Mouse (Mus musculus) monocyte, adult 5-6 weeks (primary cell): ENCODE data around the gene Susd1. TPM values are rescaled to one million over a fixed set of nuclear protein-coding genes. Genes with fewer than 3 reads are reported as not detected.

Source experiments
- ATAC-seq: fragments of 153-309, 156-312 bp; replicated peaks from 2 replicates; pipeline ENCODE4 v1.8.0; 2017; ENCODE audit warnings: mild to moderate bottlenecking; ENCODE audit not compliant: low TSS enrichment, insufficient number of reproducible peaks, severe bottlenecking, poor library complexity, low FRiP score
- total RNA-seq: library from RNA; stranded (forward); fragments of 200-1000, 200-491, 200-594 nt; gene quantifications from 3 replicates; pipeline ENCODE4 v1.2.3, GENCODE M21; 2017

Susd1 gene
- total RNA-seq, 1 experiment from 2014 or later = 23.7 TPM

DNA sequence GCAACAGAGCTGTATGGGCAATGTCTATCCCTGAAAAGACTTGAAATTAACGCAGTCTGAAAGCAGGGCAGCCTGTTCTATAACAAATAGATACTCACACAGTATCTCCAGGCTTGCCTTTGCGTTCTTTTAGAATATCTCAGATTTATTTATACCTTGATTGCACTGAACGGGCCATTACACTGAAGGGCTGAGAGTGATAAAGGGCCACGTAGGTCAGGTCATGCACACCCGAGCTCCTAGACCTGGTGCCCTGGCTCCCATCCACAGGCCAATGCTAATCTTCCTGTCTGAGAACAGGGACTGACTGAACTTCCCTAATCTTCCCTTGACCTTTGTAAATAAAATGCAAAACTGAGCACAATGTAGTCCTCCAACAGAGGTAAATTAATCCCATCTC, 106.3 kb downstream of the Susd1 start:
- peak; percentile 10; the same call in 1 of the 2 replicates for ATAC-seq

DNA sequence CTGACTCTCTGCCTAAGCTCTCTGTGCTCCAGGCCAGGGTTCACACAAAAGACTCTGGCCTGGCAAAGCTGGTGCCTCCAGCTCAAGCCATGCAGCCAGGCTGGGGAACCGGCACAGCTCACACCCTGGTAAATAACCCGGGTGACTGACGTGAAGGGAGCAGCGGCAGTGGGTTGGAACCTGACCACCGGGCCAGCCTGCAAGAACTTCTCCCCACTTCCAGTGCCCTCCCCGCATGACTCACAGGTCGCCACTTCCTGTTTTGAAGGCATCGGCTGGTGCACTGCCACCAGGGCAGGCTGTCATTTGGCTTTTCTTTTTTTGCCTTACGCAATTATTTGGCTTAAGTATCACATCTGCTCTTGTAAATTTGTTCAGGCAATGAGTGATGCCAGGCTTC, 106.8 kb downstream of the Susd1 start:
- peak; percentile 94 for ATAC-seq

DNA sequence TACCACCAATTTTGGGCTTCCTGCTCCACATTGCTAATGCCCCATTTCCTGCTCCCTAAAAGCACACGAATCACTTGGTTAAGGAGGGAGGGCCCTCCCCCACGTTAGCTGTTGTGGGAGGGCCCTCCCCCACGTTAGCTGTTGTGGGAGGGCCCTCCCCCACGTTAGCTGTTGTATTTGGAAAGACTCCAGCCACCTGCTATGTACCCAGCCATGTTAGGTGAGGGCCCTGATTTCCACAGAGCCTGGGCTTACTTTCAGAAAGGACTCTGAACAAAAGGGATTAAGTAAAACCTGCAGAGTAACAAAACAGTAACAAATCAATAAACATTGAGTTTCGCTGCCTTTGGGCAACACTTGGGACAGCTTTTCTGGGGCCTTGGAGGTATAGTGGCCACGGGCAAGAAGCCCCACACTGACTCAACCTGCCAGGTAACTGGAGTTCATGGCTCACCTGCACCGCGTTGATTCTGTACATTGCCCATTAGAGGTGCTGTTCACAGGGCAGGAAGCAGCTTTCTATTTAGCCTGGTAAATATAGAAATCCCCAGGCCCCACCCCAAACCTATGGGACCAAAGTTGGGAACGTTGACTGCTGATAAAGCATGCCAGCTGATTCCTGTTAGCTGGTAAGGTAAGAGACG, 107.3 kb downstream of the Susd1 start:
- no peak for ATAC-seq

- no peak for ATAC-seq
Observed at GRCm38 (mm10) chr4:59329461-59330304, 108.8 kb downstream of the Susd1 start.

GRCm38 (mm10) chr4:59328821-59329220, 109.6 kb downstream of the Susd1 start:
- no peak for ATAC-seq

DNA sequence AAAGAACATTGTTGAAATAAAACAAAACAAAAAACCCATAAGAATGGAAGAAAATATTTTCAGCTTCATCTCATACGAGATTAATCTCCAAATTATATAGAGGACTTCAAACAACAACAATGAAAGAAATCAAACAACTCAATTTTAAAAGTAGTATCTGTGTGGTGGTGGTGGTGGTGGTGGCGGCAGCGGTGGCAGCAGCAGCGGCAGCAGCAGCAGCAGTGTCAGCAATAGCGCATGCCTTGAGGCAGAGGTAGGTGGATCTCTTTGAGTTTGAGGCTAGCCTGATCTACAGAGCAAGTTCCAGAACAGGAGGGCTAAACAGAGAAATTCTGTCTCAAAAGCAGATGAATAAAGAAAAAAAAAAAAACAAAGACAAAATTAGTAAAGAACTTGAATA, 110.4 kb downstream of the Susd1 start:
- ATAC-seq = no peak

GRCm38 (mm10) chr4:59326031-59326760, 112.2 kb downstream of the Susd1 start:
- no peak for ATAC-seq

DNA sequence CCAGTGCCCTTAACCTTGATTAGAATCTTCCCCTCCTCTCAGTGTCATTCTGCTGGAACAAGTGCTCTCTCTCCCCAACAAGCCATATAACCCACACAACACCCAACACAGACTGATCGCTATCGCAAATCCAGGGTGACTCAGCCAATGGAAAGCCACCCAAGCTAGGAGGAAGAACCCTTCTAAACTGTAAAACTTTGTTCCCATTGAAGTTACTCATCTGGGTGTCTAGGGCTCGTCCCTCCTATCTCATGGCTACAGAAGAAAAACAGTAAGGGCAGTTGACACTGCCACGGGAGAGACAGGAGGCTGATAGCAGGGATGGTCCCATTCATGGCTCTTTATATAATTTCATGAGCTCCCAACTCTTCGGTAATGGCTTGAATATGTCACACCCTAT, 114.1 kb downstream of the Susd1 start:
- ATAC-seq = no peak

GRCm38 (mm10) chr4:59323231-59323651, 115.2 kb downstream of the Susd1 start:
- ATAC-seq = no peak

GRCm38 (mm10) chr4:59322733-59323132, 115.7 kb downstream of the Susd1 start:
- no peak for ATAC-seq

DNA sequence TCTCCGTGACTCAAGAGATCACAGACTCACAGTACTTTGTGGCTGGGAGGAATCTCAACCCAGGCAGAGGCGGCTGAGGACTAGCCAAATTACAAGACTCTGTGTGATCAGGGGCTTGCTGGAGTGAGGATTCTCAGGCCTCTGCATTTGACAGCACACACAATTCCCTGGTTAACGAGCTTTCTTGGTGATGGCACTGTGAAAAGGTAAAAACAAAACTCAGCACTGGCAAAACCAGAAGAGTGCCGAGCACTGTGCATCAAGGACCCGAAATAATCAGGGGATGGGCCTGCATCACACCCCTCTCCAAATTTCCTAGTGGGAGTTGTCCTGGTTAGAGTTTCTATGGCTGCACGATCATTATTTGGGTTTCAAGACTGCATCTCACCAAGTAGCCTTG, 116.4 kb downstream of the Susd1 start:
- no peak for ATAC-seq

GRCm38 (mm10) chr4:59321181-59322008, 117.0 kb downstream of the Susd1 start:
- no peak for ATAC-seq

GRCm38 (mm10) chr4:59319136-59319941, 119.1 kb downstream of the Susd1 start:
- ATAC-seq = no peak

GRCm38 (mm10) chr4:59318602-59319001, 119.8 kb downstream of the Susd1 start:
- ATAC-seq = no peak

DNA sequence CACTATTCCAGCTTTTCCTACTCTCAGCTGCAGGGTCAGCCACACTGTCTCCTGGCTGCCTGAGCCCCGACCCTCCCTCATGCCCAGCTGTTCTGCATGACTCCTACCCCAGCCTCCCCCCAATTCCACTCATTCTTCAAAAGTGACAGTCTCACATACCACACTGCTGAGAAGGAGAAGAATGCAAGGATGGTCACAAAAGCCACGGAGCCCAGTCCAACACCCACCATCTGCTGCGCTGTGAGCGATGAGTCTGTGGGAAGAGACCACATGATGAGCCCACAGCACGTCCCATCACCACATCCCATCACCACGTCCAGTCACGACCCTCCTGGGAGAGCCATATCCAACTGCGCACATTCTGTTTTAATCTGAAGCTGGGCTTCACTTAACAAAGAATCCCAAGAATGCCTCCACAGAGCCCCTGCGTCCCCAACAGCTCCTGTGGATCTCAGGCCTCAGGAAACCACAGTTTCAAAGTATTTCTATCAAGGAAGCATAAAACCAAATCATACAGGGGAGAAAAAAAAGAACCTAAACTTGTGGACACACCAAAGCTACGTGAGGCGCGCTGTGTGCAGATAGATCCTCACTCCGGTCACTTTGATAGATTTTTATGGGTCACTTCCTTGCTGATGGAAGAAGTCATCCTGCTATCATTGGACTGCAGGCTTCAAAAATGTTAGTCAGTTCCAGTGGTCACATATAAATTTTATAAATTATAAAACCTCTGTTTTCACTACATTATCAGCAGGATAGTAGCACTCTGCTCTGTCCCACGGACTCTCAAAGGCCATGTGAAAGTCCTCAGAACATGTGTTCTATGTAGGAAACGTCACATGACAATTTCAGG, 122.7 kb downstream of the Susd1 start:
- ATAC-seq = no peak

GRCm38 (mm10) chr4:59314939-59315552, 123.4 kb downstream of the Susd1 start:
- no peak for ATAC-seq

DNA sequence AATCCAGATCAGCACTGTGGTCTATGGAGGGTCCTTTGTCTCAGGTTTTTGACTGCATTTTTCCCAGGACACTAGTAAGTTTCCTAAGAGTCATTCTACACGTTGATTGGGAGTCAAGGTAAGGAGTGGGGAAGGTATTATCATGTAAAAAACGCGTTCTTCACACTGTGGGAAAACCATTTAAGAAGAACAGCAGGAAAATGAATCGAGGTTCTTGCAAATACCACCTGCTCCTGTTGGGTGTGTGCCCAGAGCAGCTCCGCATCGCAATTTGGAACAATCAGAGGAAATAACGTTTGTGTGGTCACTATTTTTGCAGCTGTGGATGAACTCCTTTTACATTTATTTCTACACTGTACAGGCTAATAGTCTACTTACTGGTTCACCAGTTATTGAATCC, 125.5 kb downstream of the Susd1 start:
- ATAC-seq = no peak
